Mouse (Mus musculus): Measurements from ENCODE around the gene Gsk3a. TPM values are rescaled to one million over a fixed set of nuclear protein-coding genes. Genes with fewer than 3 reads are reported as not detected.

Gene Gsk3a
- polyA plus RNA-seq, 1 experiment from 2014 or later: 12.0 TPM

DNA sequence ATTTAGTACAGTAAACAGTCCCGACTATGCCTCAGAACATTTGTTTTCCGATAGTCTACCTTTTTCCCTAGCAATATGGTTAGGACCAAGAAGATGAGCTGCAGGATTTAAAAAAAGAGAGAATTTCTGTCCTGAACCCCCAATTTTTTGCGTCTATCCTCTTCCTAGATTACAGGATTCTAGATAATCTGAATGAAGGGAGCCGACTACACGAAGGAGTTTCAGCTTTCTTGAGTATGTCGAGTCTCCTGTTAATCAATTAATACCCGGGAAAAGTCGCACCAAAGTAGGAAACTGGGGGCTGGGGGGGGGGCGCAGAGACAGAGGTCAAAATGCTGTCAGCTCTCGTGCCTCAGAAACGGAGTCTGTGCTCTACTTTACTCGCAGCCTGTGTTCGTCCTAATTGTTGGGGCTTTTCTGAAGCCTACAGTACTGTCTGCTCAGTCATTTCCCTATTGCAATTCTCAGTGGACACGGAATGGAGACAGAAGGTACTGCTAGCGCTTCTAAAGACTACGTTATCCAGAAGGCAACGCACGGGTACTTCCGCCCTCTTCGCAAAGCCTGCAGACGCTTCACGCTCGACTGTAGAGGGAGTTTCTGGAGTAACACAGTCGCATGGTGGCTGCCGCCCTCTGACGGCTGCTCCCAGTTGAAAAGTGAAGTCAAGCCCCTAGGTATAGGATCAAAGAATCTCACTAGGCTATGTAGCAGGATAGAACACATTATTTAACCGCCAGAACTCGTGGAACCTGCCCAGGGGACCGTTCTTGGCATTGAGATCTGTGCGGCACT lies 1.4 kb upstream of the Gsk3a start:
- 3% methylated on average over 30 of the region's 30 CpGs for WGBS
- H3K27ac ChIP-seq: peak overlapping the region; percentile 96; the same call in 1 of the 2 replicates
- H3K4me3 ChIP-seq: peak overlapping the region; percentile 89
- peaks cover 54% of the 10 kb centered on the region for H3K36me3 ChIP-seq
- H3K27me3 ChIP-seq (ENCODE audit: low read depth, poor library complexity, severe bottlenecking): no peaks in the 10 kb centered on the region
- DNase-seq (ENCODE audit: low spot score): peak; percentile 82
- peaks cover 40% of the 10 kb centered on the region for H3K4me1 ChIP-seq
- no peaks in the 10 kb centered on the region for H3K9me3 ChIP-seq (replicated peaks)

DNA sequence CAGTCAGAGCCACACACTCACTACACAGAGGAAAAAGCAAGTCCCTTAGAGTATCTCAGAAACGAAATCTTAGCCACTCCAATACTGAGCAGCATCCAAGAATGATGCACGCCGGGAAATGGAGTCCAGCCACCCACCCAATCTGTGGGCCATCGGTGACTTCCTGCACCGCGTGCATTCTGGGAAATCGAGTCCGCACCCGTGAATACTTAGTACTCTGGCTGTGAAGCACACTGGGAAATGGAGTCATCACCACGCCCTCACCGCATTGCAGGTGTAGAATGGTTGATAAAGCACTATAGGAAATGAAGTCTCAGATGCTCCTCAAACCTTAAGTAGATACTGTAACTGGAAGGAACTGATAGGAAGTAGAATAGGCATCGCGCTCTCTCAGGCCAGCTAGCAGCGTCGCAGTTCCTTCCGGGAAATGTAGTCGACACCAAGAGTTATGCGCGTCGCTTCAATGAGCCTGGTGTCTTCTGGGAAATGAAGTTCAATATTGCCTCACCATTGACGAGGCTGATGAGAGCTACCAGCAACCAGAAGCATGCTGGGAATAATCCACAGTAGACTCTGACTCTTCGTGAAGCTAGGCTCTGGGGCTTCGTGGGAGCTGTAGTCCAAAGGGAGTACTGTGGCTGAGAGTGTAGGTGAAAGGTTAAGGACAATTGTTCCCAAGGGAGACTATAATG lies 510 bp upstream of the Gsk3a start:
- Histone ChIP-seq H3K4me1 (peaks cover 34% of the 10 kb centered on the region), H3K4me3 (peak overlapping the region; percentile 89), H3K27ac (peak overlapping the region; percentile 96), H3K36me3 (peaks cover 54% of the 10 kb centered on the region), H3K27me3 (ENCODE audit: low read depth, poor library complexity, severe bottlenecking) (no peaks in the 10 kb centered on the region), H3K9me3 (replicated peaks) (no peaks in the 10 kb centered on the region)
- under 1% methylated on average over 23 of the region's 23 CpGs for WGBS
- DNase-seq (ENCODE audit: low spot score): peak; percentile 90

DNA sequence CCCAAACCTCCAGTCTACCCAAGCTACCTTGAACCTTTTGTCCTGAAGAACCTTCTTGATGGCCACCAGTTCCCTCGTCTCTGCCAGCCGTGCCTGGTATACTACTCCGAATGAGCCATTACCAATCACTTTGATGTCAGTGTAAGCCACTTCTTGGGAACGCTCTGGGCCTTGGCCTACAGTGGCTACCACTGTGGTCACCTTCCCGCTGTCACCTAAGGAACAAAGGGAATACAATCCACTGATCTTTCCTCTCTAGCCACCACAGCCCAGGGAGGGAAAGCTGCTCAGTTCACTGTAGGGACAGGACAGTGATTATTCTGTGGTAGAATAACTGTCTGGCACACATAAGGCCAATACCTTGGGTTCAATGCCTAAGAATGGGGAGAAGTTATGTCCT lies 2.1 kb downstream of the Gsk3a start:
- H3K27me3 ChIP-seq (ENCODE audit: low read depth, poor library complexity, severe bottlenecking): no peaks in the 10 kb centered on the region
- H3K9me3 ChIP-seq (replicated peaks): no peaks in the 10 kb centered on the region
- no peak overlapping the region for H3K27ac ChIP-seq
- no peak overlapping the region for H3K4me3 ChIP-seq
- 86% methylated on average over 5 of the region's 5 CpGs for WGBS
- H3K4me1 ChIP-seq: peaks cover 30% of the 10 kb centered on the region
- H3K36me3 ChIP-seq: peaks cover 56% of the 10 kb centered on the region
- no peak for DNase-seq (ENCODE audit: low spot score)

DNA sequence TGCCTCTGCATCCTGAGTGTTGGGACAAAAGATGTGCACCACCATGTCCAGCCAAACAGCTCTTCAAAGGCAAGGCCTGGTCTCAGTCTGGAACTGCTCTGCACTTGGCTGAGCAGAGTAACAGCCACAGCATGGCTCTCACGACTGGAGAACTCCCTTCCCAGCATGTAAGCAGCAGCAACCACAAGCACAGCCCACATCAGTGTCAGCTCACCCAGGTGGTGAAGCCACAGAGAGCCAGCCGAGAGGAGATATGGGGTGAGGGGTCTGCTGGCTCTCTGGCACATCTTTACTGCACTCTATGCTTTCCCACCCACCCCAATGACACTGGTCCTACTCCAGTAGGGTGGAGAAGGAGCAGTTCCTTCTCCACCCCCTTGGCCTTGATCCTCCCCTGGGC lies 4.6 kb downstream of the Gsk3a start:
- 89% methylated on average over 2 of the region's 2 CpGs for WGBS

DNA sequence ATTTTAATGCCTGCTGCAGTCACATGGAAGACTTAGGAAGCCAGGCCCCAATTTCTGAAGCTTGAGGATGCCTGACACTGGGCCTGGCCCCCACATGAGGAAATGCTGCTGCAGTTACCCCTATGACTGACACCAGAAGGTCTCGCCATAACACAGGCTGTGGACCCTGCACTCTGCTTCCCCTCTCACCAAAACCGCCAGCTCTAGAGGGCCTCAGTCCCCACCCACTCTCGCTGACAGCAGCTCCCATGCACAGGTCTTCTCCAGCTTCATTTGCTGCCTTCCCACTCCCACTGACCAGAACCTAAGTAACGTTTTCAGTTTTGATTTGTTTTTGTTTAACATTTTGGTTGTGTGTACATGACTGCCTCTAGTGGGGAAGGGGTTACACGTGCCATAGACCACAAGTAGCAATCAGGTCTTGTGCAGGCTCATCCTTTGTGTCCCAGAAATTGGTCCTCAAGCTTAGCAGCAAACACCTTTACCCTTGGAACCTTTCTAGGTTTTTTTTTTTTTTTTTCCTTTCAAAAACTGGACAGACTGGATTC lies 5.5 kb downstream of the Gsk3a start:
- H3K9me3 ChIP-seq (replicated peaks): no peaks in the 10 kb centered on the region
- no peak for DNase-seq (ENCODE audit: low spot score)
- H3K27ac ChIP-seq: no peak overlapping the region
- no peaks in the 10 kb centered on the region for H3K27me3 ChIP-seq (ENCODE audit: low read depth, poor library complexity, severe bottlenecking)
- peaks cover 90% of the 10 kb centered on the region for H3K36me3 ChIP-seq
- peaks cover 16% of the 10 kb centered on the region for H3K4me1 ChIP-seq
- H3K4me3 ChIP-seq: no peak overlapping the region
- 75% methylated on average over 5 of the region's 5 CpGs for WGBS

More for the DNA sequence above, 4.6 kb downstream of the Gsk3a start:
- no peak for DNase-seq (ENCODE audit: low spot score)
- peaks cover 81% of the 10 kb centered on the region for H3K36me3 ChIP-seq
- H3K4me1 ChIP-seq: peaks cover 16% of the 10 kb centered on the region
- no peaks in the 10 kb centered on the region for H3K9me3 ChIP-seq (replicated peaks)
- no peak overlapping the region for H3K27ac ChIP-seq
- H3K27me3 ChIP-seq (ENCODE audit: low read depth, poor library complexity, severe bottlenecking): no peaks in the 10 kb centered on the region
- no peak overlapping the region for H3K4me3 ChIP-seq

DNA sequence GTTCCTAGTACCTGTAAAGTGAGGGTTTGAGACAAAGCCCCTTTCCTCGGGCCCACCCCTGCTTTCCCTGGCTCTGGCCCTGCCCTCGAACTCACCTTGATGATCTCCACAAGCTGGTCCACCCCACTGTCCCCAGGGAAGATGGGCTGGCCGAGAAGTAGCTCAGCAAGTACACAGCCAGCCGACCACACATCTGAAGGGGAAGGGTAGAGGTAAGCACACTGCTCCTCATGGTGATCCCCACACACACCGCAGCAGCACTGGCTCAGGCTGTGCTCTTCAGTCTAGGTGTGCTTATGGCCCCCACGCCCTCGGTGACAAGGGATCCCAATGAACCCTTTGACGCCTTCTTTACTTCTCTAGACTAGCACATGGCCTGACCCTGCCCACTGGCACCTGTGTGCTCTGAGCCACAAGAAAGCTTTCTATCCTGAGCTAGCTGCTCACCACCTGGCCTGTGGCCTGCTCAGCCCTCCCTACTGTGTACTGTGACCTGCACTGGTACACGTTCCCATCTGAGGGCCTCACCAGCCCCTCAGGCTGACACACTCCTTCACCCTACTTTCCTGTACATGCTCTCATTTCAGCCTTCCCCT lies 6.9 kb downstream of the Gsk3a start:
- H3K36me3 ChIP-seq: peaks cover 100% of the 10 kb centered on the region

DNA sequence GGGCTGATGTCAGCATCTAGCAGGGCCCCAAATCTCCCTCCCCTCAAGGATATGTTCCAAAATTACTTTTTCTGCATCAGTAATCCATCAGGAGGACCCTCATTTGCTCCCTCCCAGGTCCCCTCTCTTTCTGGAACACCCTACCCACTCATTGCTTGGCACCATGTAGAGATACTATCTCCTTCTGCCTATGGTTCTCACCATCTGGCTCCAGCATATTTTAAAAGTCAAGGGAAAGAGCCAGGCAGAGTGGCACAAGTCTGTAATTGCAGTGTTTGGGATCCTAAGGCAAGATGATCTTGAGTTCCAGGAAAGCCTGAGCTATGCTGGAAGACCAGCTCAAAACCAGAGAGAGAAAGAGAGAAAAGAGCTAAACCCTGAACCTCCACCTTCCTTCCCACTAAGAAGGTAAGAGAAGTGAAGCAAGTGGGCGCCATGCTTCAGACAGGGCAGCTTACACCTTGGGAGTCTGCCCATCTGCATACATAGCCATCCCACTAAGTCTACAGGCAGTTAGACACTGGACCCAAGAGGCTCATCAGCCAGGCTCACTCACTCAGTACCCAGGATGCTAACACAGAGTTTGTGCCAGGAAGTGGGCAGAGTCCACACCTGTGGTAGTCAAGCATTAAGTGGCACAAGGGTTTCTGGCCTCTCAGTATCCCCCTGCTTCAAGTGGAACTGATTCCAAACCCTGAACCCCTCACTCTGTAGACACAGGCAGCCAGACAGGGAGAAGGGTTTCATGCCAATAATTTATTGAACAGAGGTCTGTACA lies 9.9 kb downstream of the Gsk3a start:
- H3K36me3 ChIP-seq: peaks cover 100% of the 10 kb centered on the region
- DNase-seq (ENCODE audit: low spot score): no peak
- WGBS: 90% methylated on average over 1 of the region's 1 CpGs
- peaks cover under 1% of the 10 kb centered on the region; the same call in 1 of the 2 replicates for H3K4me1 ChIP-seq
- H3K4me3 ChIP-seq: no peak overlapping the region
- H3K9me3 ChIP-seq (replicated peaks): no peaks in the 10 kb centered on the region
- no peak overlapping the region for H3K27ac ChIP-seq
- no peaks in the 10 kb centered on the region for H3K27me3 ChIP-seq (ENCODE audit: low read depth, poor library complexity, severe bottlenecking)

More for the DNA sequence above, 6.9 kb downstream of the Gsk3a start:
- no peak for DNase-seq (ENCODE audit: low spot score)
- 90% methylated on average over 9 of the region's 9 CpGs for WGBS
- Histone ChIP-seq H3K4me1 (peaks cover 4% of the 10 kb centered on the region), H3K27ac (no peak overlapping the region), H3K27me3 (ENCODE audit: low read depth, poor library complexity, severe bottlenecking) (no peaks in the 10 kb centered on the region), H3K9me3 (replicated peaks) (no peaks in the 10 kb centered on the region), H3K4me3 (no peak overlapping the region)

DNA sequence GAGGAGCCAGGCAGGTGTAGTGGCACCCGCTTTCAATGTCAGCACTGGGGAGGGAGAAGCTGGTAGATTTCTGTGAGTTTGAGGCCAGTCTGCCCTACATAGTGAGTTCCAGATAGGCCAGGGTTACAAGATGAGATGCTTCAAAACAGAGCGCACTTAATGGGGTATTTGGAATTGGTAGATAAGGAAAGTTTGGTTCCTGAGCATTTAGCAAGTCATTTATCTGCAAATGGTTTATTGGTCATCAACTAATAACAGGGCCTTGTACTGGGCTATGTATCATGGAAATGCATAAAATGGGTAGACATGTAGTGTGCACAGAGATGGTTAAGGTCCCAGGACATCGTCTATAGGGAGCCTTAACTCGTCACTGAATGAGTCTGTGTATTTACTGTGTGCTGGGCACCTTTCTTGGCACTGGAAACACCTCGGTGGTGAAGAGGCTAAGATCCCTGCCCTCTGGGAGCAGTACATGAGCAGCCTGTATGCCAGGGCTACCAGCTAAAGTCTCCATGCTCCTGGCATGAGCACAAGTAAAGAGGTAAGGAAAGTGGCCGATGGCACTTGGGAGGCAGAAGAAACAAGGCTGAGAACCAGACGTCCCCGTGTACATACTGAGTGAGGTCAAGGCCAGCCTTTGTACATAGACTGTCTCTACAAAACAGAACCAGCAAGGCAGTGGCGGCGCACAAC lies 15.2 kb downstream of the Gsk3a start:
- H3K4me1 ChIP-seq: peaks cover 44% of the 10 kb centered on the region
- peak overlapping the region; percentile 94; the same call in 1 of the 2 replicates for H3K27ac ChIP-seq
- no peaks in the 10 kb centered on the region for H3K27me3 ChIP-seq (ENCODE audit: low read depth, poor library complexity, severe bottlenecking)
- no peaks in the 10 kb centered on the region for H3K9me3 ChIP-seq (replicated peaks)
- no peak for DNase-seq (ENCODE audit: low spot score)
- peaks cover 50% of the 10 kb centered on the region for H3K36me3 ChIP-seq
- H3K4me3 ChIP-seq: peak overlapping the region; percentile 81
- WGBS: 90% methylated on average over 10 of the region's 10 CpGs

DNA sequence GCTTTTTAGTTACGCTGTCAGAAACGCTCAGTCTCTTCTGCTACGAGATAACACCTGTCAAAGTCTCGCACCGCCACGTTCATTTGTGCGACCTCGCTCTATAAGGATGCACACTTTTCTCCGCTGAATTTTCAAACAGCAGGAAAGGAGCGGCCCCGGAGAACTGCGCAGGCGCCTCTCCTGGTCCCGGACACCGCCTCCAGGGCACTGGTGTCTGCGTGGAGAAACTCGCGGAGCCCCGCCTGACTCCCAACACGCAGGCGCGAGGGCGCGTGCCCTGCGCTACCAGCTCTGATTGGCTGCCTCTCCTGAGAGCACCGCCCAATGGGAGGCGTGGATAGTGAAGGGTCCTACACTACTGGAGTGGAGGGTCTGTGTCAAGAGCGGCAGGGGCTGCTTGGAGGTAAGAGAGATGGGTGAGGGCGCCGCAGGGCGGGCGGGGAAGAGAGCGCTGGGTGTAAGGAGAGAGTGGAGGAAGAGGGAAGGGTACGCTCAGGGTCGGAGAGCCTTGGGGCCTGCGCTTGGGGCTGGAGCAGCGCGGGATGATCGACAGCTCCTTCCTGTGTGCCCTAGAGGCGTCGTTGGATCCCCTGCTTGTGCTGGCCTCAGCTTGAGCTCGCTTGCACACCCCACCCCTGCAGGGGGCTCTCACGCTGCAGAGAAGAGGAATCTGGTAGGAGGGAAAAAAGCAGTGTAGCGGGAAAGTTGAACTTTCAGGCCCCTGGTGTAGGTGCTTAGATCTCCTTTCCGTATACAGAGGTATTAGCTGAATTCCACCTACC lies 16.4 kb downstream of the Gsk3a start, which contains the start of gene Zfp526:
Gene Zfp526, plus strand, starts transcription at position 324 of the 782 bp plus-strand sequence.
- peak within 1 kb of the TSS; percentile 81 for H3K4me3 ChIP-seq
- no peaks in the 10 kb centered on the region for H3K9me3 ChIP-seq (replicated peaks)
- WGBS: under 1% methylated on average over 45 of the region's 45 CpGs
- DNase-seq (ENCODE audit: low spot score): peak; percentile 98
- peaks cover 39% of the 10 kb centered on the region for H3K36me3 ChIP-seq
- no peaks in the 10 kb centered on the region for H3K27me3 ChIP-seq (ENCODE audit: low read depth, poor library complexity, severe bottlenecking)
- peak within 1 kb of the TSS; percentile 94 for H3K27ac ChIP-seq
- peaks cover 44% of the 10 kb centered on the region for H3K4me1 ChIP-seq

DNA sequence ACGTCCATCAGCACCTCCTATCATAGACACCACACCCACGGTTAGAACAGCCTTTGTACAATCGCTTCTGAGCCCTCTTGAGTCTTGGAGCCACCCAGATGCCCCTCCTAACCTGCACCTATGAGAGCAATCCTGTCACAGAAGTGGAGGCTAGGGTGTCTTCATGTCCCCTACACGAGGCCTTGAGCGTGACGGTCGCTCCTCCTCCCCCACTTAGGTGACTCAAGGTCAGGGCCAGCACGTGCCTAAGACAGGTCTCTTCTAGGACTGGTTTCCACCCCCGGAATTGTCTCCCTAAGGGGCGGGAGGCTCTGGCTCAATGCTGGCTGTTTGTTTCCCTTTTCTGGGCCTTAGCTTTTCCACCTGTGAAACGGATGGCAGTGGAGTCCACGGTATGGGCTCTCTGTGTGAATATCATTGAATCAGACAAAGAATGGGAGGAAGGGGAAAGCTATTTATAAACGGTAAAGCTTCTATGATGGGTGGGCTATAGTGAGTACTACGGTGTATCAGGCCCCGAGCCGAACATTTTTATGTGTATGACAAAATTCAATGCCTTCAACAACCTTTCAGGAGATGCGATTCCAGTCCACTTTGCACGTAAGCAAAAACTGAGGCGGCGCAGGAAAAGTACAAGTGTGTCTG lies 17.1 kb downstream of the Gsk3a start, which contains the start of gene Dedd2:
Gene Dedd2, minus strand, starts transcription at position 159 of the 645 bp plus-strand sequence.
- peak within 1 kb of the TSS; percentile 81 for H3K4me3 ChIP-seq

More for the DNA sequence above, 17.1 kb downstream of the Gsk3a start, which contains the start of gene Dedd2:
- Histone ChIP-seq H3K4me1 (peaks cover 44% of the 10 kb centered on the region), H3K9me3 (replicated peaks) (no peaks in the 10 kb centered on the region), H3K36me3 (peaks cover 31% of the 10 kb centered on the region), H3K27me3 (ENCODE audit: low read depth, poor library complexity, severe bottlenecking) (no peaks in the 10 kb centered on the region), H3K27ac (peak within 1 kb of the TSS; percentile 94)
- DNase-seq (ENCODE audit: low spot score): no peak
- 9% methylated on average over 20 of the region's 20 CpGs for WGBS
